Mouse (Mus musculus): Measurements from ENCODE around the gene Klc3. TPM values are rescaled to one million over a fixed set of nuclear protein-coding genes. Genes with fewer than 3 reads are reported as not detected.

Klc3 gene
- polyA plus RNA-seq, 1 experiment from 2014 or later = 13.3 TPM

DNA sequence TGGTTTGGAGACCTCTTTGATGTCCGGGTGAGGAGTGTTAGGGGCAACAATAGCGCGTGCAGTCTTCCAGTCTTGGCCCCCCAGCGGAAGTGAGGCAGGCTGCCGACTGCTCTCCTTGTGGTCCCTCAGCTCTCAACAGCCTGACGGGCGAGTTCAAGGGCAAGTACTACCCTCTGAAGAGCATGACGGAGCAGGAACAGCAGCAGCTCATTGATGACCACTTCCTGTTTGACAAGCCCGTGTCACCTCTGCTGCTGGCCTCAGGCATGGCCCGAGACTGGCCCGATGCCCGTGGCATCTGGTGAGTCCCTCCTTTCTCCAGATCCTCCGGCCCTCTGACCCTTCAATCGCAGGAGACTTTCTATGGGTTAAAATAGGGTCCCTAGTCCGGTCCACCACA is 12.7 kb upstream of the Klc3 start:
- no peaks in the 10 kb centered on the region for H3K9me3 ChIP-seq (replicated peaks; ENCODE audit: control insufficient read depth, low read length)
- H3K4me2 ChIP-seq (ENCODE audit: low read depth, low read length) = no peak overlapping the region
- no peak for ATAC-seq (ENCODE audit: insufficient read depth, low FRiP score)
- peaks cover 21% of the 10 kb centered on the region for H3K27me3 ChIP-seq (ENCODE audit: control insufficient read depth, insufficient read depth, low read length)
- H3K36me3 ChIP-seq (ENCODE audit: control insufficient read depth, insufficient read depth, low read length) = no peaks in the 10 kb centered on the region
- H3K27ac ChIP-seq (ENCODE audit: low read length) = no peak overlapping the region
- H3K4me1 ChIP-seq (ENCODE audit: control insufficient read depth, insufficient read depth, low read length) = peaks cover 4% of the 10 kb centered on the region; the same call in 1 of the 2 replicates
- H3K9ac ChIP-seq (ENCODE audit: low read length) = no peak overlapping the region
- H3K4me3 ChIP-seq (replicated peaks; ENCODE audit: low read length) = no peak overlapping the region
- 60% methylated on average over 15 of the region's 15 CpGs for WGBS

DNA sequence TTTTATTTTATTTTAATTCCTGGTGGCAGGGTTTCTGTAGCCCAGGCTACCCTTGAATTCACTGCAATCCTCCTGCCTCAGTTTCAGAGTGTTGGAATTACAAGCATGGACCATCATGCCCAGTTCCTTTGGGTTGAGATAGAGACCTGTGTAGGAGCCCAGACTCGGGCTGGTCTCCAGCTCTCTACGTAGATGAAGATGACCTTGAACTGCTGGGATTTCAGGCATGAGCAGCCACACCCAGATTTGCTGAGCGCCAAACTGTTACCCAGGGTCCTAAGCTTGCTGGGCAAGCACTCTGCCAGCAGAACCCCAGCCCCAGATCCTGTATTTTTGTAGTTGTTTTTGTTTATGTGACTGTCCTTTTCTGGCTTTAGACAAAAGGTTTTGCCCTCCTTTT is 9.6 kb upstream of the Klc3 start:
- H3K9ac ChIP-seq (ENCODE audit: low read length) = no peak overlapping the region
- H3K27me3 ChIP-seq (ENCODE audit: control insufficient read depth, insufficient read depth, low read length) = no peaks in the 10 kb centered on the region; the same call in 1 of the 2 replicates
- H3K9me3 ChIP-seq (replicated peaks; ENCODE audit: control insufficient read depth, low read length) = no peaks in the 10 kb centered on the region
- 81% methylated on average over 3 of the region's 3 CpGs for WGBS
- H3K36me3 ChIP-seq (ENCODE audit: control insufficient read depth, insufficient read depth, low read length) = no peaks in the 10 kb centered on the region
- H3K4me2 ChIP-seq (ENCODE audit: low read depth, low read length) = no peak overlapping the region
- H3K4me3 ChIP-seq (replicated peaks; ENCODE audit: low read length) = no peak overlapping the region
- no peak overlapping the region for H3K27ac ChIP-seq (ENCODE audit: low read length)
- ATAC-seq (ENCODE audit: insufficient read depth, low FRiP score) = no peak
- no peaks in the 10 kb centered on the region for H3K4me1 ChIP-seq (ENCODE audit: control insufficient read depth, insufficient read depth, low read length)

DNA sequence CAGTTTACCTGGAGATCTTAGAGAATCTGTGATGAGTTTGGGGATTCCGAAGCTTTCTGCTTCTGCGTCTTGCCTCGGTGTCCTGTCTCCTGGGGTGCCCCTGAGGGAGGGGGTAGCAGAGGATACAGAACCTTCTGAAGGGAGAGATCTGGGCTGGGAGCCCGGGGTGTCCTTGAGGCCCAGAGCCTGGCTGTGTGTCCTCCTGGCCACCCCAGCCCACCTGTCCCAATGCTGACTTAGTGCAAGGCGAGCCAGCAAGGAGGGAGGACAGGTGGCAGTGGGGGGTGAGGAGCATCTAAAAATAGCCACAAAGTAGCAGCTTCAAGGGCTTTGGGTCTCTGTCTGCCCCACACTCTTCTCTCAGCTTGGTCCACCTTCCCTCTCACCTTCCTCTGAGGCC is 7.9 kb upstream of the Klc3 start:
- no peaks in the 10 kb centered on the region for H3K4me1 ChIP-seq (ENCODE audit: control insufficient read depth, insufficient read depth, low read length)
- no peak for ATAC-seq (ENCODE audit: insufficient read depth, low FRiP score)
- H3K4me3 ChIP-seq (replicated peaks; ENCODE audit: low read length) = no peak overlapping the region
- 67% methylated on average over 5 of the region's 5 CpGs for WGBS
- H3K9me3 ChIP-seq (replicated peaks; ENCODE audit: control insufficient read depth, low read length) = no peaks in the 10 kb centered on the region
- H3K27ac ChIP-seq (ENCODE audit: low read length) = no peak overlapping the region
- no peak overlapping the region for H3K9ac ChIP-seq (ENCODE audit: low read length)
- no peak overlapping the region for H3K4me2 ChIP-seq (ENCODE audit: low read depth, low read length)
- H3K27me3 ChIP-seq (ENCODE audit: control insufficient read depth, insufficient read depth, low read length) = no peaks in the 10 kb centered on the region; the same call in 1 of the 2 replicates
- H3K36me3 ChIP-seq (ENCODE audit: control insufficient read depth, insufficient read depth, low read length) = no peaks in the 10 kb centered on the region

DNA sequence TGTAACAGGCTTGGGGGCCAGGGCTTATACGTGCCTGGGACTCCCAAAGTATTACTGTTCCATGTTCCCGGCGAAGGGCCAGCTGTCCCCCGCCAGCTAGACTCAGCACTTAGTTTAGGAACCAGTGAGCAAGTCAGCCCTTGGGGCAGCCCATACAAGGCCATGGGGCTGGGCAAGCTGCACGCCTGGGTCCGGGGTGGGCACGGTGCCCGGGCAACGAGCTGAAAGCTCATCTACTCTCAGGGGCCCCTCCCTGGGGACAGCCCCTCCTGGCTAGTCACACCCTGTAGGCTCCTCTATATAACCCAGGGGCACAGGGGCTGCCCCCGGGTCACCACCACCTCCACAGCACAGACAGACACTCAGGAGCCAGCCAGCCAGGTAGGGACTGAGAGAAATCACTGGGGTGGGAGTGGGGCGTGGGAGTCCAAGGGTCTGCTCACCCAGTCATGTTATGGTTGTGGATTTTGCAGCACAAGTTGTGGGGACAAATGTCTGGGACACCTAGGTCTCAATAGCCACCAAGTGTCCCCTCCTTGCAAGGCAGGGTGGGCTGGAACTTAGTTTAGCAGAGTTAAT is 7.0 kb upstream of the Klc3 start:
- Histone ChIP-seq H3K9ac (ENCODE audit: low read length) (0 out of 2 replicates have a peak overlapping the region, but pooled peaks have one; percentile 43), H3K36me3 (ENCODE audit: control insufficient read depth, insufficient read depth, low read length) (no peaks in the 10 kb centered on the region), H3K4me1 (ENCODE audit: control insufficient read depth, insufficient read depth, low read length) (no peaks in the 10 kb centered on the region), H3K4me2 (ENCODE audit: low read depth, low read length) (no peak overlapping the region), H3K9me3 (replicated peaks; ENCODE audit: control insufficient read depth, low read length) (no peaks in the 10 kb centered on the region), H3K27me3 (ENCODE audit: control insufficient read depth, insufficient read depth, low read length) (no peaks in the 10 kb centered on the region), H3K27ac (ENCODE audit: low read length) (no peak overlapping the region), H3K4me3 (replicated peaks; ENCODE audit: low read length) (no peak overlapping the region)
- peak; percentile 41 for ATAC-seq (ENCODE audit: insufficient read depth, low FRiP score)
- WGBS = 70% methylated on average over 11 of the region's 11 CpGs

DNA sequence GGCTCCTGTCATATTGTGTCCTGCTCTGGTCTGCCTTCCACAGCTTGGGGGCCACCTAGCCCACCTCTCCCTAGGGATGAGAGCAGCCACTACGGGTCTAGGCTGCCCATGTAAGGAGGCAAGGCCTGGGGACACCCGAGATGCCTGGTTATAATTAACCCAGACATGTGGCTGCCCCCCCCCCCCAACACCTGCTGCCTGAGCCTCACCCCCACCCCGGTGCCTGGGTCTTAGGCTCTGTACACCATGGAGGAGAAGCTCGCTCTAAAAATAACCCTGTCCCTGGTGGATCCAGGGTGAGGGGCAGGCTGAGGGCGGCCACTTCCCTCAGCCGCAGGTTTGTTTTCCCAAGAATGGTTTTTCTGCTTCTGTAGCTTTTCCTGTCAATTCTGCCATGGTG is 5.8 kb upstream of the Klc3 start:
- Histone ChIP-seq H3K27me3 (ENCODE audit: control insufficient read depth, insufficient read depth, low read length) (peaks cover 2% of the 10 kb centered on the region; the same call in 1 of the 2 replicates), H3K4me2 (ENCODE audit: low read depth, low read length) (no peak overlapping the region), H3K4me3 (replicated peaks; ENCODE audit: low read length) (no peak overlapping the region), H3K9ac (ENCODE audit: low read length) (no peak overlapping the region), H3K4me1 (ENCODE audit: control insufficient read depth, insufficient read depth, low read length) (0 out of 2 replicates have a peak, but pooled peaks cover 3% of the 10 kb centered on the region), H3K9me3 (replicated peaks; ENCODE audit: control insufficient read depth, low read length) (no peaks in the 10 kb centered on the region), H3K36me3 (ENCODE audit: control insufficient read depth, insufficient read depth, low read length) (no peaks in the 10 kb centered on the region), H3K27ac (ENCODE audit: low read length) (no peak overlapping the region)
- no peak for ATAC-seq (ENCODE audit: insufficient read depth, low FRiP score)
- WGBS = 51% methylated on average over 6 of the region's 6 CpGs

DNA sequence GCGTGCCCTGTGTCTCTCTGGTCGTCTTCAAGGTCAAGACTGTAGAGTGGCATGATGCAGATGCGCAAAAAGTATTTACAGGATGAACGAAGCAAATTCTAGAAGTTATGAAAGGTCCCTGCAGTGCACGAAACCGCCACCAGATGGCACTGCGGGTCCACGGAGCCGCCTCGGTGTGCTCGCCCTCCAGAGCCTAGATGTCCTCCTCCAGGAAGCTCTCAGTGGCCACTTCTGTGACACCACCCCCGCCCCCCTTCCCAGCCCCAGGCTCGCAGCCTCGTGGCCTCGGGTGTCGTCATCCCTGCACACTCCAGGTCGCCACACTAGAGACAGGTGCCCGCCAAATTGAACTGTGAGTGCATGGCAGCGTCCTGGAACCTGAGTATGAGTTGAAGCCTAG is 1.5 kb upstream of the Klc3 start:
- H3K4me3 ChIP-seq (replicated peaks; ENCODE audit: low read length) = no peak overlapping the region
- H3K9ac ChIP-seq (ENCODE audit: low read length) = 0 out of 2 replicates have a peak overlapping the region, but pooled peaks have one; percentile 43
- 2% methylated on average over 19 of the region's 19 CpGs for WGBS
- H3K4me1 ChIP-seq (ENCODE audit: control insufficient read depth, insufficient read depth, low read length) = 0 out of 2 replicates have a peak, but pooled peaks cover 5% of the 10 kb centered on the region
- peak overlapping the region; percentile 35 for H3K4me2 ChIP-seq (ENCODE audit: low read depth, low read length)
- no peak for ATAC-seq (ENCODE audit: insufficient read depth, low FRiP score)
- no peaks in the 10 kb centered on the region for H3K36me3 ChIP-seq (ENCODE audit: control insufficient read depth, insufficient read depth, low read length)
- peaks cover 27% of the 10 kb centered on the region for H3K27me3 ChIP-seq (ENCODE audit: control insufficient read depth, insufficient read depth, low read length)
- H3K9me3 ChIP-seq (replicated peaks; ENCODE audit: control insufficient read depth, low read length) = peaks cover 7% of the 10 kb centered on the region
- no peak overlapping the region for H3K27ac ChIP-seq (ENCODE audit: low read length)

DNA sequence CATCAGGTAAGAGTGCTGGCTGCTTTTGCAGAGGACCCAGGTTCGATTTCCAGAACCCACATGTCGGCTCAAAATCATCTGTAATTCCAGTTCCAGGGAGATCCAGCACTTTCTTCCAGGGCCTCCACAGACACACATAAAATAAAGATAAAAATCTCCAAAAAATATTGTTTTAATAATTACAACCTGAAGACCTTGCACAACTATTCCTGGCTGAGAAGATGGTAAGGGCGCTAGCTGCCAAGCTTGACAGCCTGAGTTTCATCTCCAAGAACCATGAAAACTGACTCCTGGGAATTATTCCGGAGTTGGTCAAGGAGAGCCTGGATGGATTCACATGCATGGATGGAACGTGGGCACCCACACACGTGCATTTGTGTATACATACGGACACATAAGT is 572 bp upstream of the Klc3 start, which contains the start of gene Ckm:
Ckm (plus strand) TSS at position 301 of the 400 bp plus-strand sequence.
- Histone ChIP-seq H3K27ac (ENCODE audit: low read length) (no peak within 1 kb of the TSS), H3K36me3 (ENCODE audit: control insufficient read depth, insufficient read depth, low read length) (no peaks in the 10 kb centered on the region)
- 49% methylated on average over 7 of the region's 7 CpGs for WGBS

DNA sequence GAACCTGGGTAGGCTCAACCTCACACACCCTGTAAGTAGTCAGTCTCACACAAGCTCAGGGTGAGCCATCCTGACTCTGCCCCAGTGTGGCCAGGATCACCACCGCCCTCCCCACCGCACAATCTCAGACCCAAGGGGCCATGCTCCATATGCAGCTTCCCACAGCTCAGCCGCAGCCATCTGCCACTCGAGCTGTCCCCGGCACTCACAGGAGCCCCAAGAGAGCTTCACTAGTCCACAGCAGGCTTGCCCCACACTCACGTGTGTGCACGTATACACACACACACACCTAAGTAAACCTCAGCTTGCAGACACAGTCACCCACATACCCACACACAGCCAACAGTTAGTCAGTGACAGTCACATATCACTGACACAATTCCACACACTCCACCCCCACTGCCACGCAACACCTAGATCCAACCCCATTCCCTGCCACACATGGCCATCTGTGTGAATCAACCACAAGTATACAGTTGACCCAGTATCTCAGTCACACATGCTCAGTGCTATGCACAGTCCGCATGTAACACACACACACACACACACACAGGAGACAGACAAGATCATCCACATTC is 1.3 kb downstream of the Klc3 start:
- peaks cover 27% of the 10 kb centered on the region for H3K27me3 ChIP-seq (ENCODE audit: control insufficient read depth, insufficient read depth, low read length)
- no peak for ATAC-seq (ENCODE audit: insufficient read depth, low FRiP score)
- 82% methylated on average over 9 of the region's 9 CpGs for WGBS

More for the DNA sequence above, 572 bp upstream of the Klc3 start, which contains the start of gene Ckm:
- Histone ChIP-seq H3K27me3 (ENCODE audit: control insufficient read depth, insufficient read depth, low read length) (peaks cover 27% of the 10 kb centered on the region), H3K4me3 (replicated peaks; ENCODE audit: low read length) (peak within 1 kb of the TSS; percentile 64), H3K4me1 (ENCODE audit: control insufficient read depth, insufficient read depth, low read length) (0 out of 2 replicates have a peak, but pooled peaks cover 5% of the 10 kb centered on the region), H3K9me3 (replicated peaks; ENCODE audit: control insufficient read depth, low read length) (peaks cover 7% of the 10 kb centered on the region), H3K4me2 (ENCODE audit: low read depth, low read length) (peak within 1 kb of the TSS; percentile 96), H3K9ac (ENCODE audit: low read length) (peak within 1 kb of the TSS; percentile 72)
- ATAC-seq (ENCODE audit: insufficient read depth, low FRiP score) = no peak

DNA sequence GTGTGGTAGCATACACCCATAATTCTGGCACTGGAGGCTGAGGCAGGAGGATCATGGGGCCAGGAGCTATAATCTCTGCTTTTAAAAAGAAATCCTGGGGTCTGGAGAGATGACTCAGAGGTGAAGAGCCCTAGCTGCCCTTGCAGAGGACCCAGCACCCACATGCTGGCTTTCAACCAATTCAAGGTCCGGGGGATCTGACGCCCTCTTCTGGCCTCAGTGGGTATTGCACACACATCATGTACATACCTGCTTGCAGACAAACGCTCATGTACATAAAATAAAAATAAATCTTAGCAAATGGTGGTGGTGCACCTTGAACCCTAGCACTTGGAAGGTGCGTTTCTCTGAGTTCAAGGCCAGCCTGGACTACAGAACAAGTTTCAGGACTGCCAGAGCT is 3.0 kb downstream of the Klc3 start:
- 0 out of 2 replicates have a peak, but pooled peaks cover 5% of the 10 kb centered on the region for H3K4me1 ChIP-seq (ENCODE audit: control insufficient read depth, insufficient read depth, low read length)
- H3K36me3 ChIP-seq (ENCODE audit: control insufficient read depth, insufficient read depth, low read length) = no peaks in the 10 kb centered on the region
- peaks cover 27% of the 10 kb centered on the region for H3K27me3 ChIP-seq (ENCODE audit: control insufficient read depth, insufficient read depth, low read length)
- H3K4me2 ChIP-seq (ENCODE audit: low read depth, low read length) = no peak overlapping the region
- no peak overlapping the region for H3K9ac ChIP-seq (ENCODE audit: low read length)
- H3K27ac ChIP-seq (ENCODE audit: low read length) = no peak overlapping the region
- 79% methylated on average over 4 of the region's 4 CpGs for WGBS
- no peak for ATAC-seq (ENCODE audit: insufficient read depth, low FRiP score)
- no peak overlapping the region for H3K4me3 ChIP-seq (replicated peaks; ENCODE audit: low read length)
- H3K9me3 ChIP-seq (replicated peaks; ENCODE audit: control insufficient read depth, low read length) = peaks cover 7% of the 10 kb centered on the region

More for the DNA sequence above, 1.3 kb downstream of the Klc3 start:
- H3K9me3 ChIP-seq (replicated peaks; ENCODE audit: control insufficient read depth, low read length) = peaks cover 7% of the 10 kb centered on the region
- no peak overlapping the region for H3K9ac ChIP-seq (ENCODE audit: low read length)
- 0 out of 2 replicates have a peak, but pooled peaks cover 5% of the 10 kb centered on the region for H3K4me1 ChIP-seq (ENCODE audit: control insufficient read depth, insufficient read depth, low read length)
- no peak overlapping the region for H3K4me3 ChIP-seq (replicated peaks; ENCODE audit: low read length)
- H3K4me2 ChIP-seq (ENCODE audit: low read depth, low read length) = no peak overlapping the region
- H3K36me3 ChIP-seq (ENCODE audit: control insufficient read depth, insufficient read depth, low read length) = no peaks in the 10 kb centered on the region
- no peak overlapping the region for H3K27ac ChIP-seq (ENCODE audit: low read length)
